In genomic region chr3:60104462-60105109, GRCm38 (mm10) we compare ENCODE assay signal across 30 mouse cellular contexts. TPM values are rescaled to one million over a fixed set of nuclear protein-coding genes. Genes with fewer than 3 reads are reported as not detected.
A peak's percentile ranks its signal among the peaks of the same experiment; 100 is the strongest.
DNase-seq lines count a peak whose midpoint lies in the region; ATAC-seq and TF ChIP-seq lines count a peak whose summit lies in the region.
"Had no signal": no experiment of that assay in that cellular context is flagged by ENCODE, and none has a peak within 500 bp of the region (broad histone marks: within the 10 kb centered on the region; RNA-seq: fewer than 3 reads in every experiment).

No protein-coding gene starts in this region.

- H3K4me1 ChIP-seq in liver, adult 2 months (ENCODE audit: control insufficient read depth, insufficient read depth, low read length): peaks cover 12% of the 10 kb centered on the region; the same call in 1 of the 2 replicates
- H3K4me1 ChIP-seq in intestine, embryonic 16.5 days (ENCODE audit: control insufficient read depth, insufficient read depth, low read length): no peaks in the 10 kb centered on the region
- H3K4me1 ChIP-seq: forebrain, embryonic 10.5 days; forebrain, embryonic 13.5 days; heart, embryonic 12.5 days; heart, embryonic 15.5 days; hindbrain, embryonic 10.5 days; hindbrain, embryonic 13.5 days had no signal

- ATAC-seq in intestine, embryonic 16.5 days: peak; percentile 81
- no peak for ATAC-seq in granulocyte monocyte progenitor cell, adult 5-6 weeks (replicated peaks; ENCODE audit: poor library complexity, severe bottlenecking)
- ATAC-seq: forebrain, embryonic 13.5 days; forebrain, postnatal 0 days; Patski had no signal

- 24% methylated on average over 2 of the region's 2 CpGs for WGBS in liver, adult 2 months
- 55% methylated on average over 2 of the region's 2 CpGs for WGBS in intestine, embryonic 16.5 days

- H3K27me3 ChIP-seq in liver, adult 2 months (ENCODE audit: control insufficient read depth, insufficient read depth, low read length): no peaks in the 10 kb centered on the region
- no peaks in the 10 kb centered on the region for H3K27me3 ChIP-seq in intestine, embryonic 16.5 days (replicated peaks; ENCODE audit: control insufficient read depth, insufficient read depth, low read length)
- H3K27me3 ChIP-seq: CH12.LX; forebrain, embryonic 13.5 days; heart, embryonic 12.5 days; heart, embryonic 15.5 days; hindbrain, embryonic 13.5 days; Patski had no signal

- H3K36me3 ChIP-seq in liver, adult 2 months (ENCODE audit: control insufficient read depth, insufficient read depth, low read length): no peaks in the 10 kb centered on the region
- H3K36me3 ChIP-seq in intestine, embryonic 16.5 days (ENCODE audit: control insufficient read depth, insufficient read depth, low read length): no peaks in the 10 kb centered on the region
- H3K36me3 ChIP-seq: forebrain, embryonic 10.5 days; G1E; heart, embryonic 12.5 days; heart, embryonic 15.5 days; hindbrain, embryonic 10.5 days; hindbrain, embryonic 13.5 days had no signal

- H3K4me3 ChIP-seq in liver, adult 2 months (ENCODE audit: insufficient read depth, low read depth, low read length): no peak overlapping the region
- H3K4me3 ChIP-seq in intestine, embryonic 16.5 days (ENCODE audit: low read length): no peak overlapping the region
- H3K4me3 ChIP-seq: forebrain, embryonic 10.5 days; forebrain, embryonic 13.5 days; gastrocnemius, adult 2 months; heart, embryonic 12.5 days; heart, embryonic 15.5 days; hindbrain, embryonic 10.5 days; hindbrain, embryonic 13.5 days had no signal

- DNase-seq in kidney, adult 9 months: peak; percentile 83
- DNase-seq in kidney, adult 11 months: no peak
- DNase-seq in liver, adult 2 months (ENCODE audit: extremely low read depth, low read depth, low spot score): peak; percentile 65
- DNase-seq in liver: no peak
- DNase-seq in thymus, postnatal 4 days: no peak
- DNase-seq: adrenal gland, postnatal 10 days; adrenal gland, postnatal 36 days; B cell, adult 2 months; cerebellum, adult 18-20 months; cerebellum, adult 9-10 months; cerebellum, postnatal 14 days; forebrain, postnatal 0 days; gastrocnemius, adult 2 months; gastrocnemius, postnatal 14 days; heart, adult 18-20 months; heart, postnatal 10 days; heart, postnatal 36 days had no signal

- no peaks in the 10 kb centered on the region for H3K9me3 ChIP-seq in intestine, embryonic 16.5 days (ENCODE audit: control insufficient read depth, low read length)
- H3K9me3 ChIP-seq: forebrain, embryonic 10.5 days; forebrain, embryonic 13.5 days; G1E; heart, embryonic 12.5 days; heart, embryonic 15.5 days; hindbrain, embryonic 10.5 days; hindbrain, embryonic 13.5 days had no signal

- no peak for TF ChIP-seq CTCF in liver, adult 2 months (IDR thresholded peaks at IDR 0.05; ENCODE audit: low read depth, low read length)

- no peak overlapping the region for H3K4me2 ChIP-seq in intestine, embryonic 16.5 days (ENCODE audit: low read depth, low read length)
- H3K4me2 ChIP-seq: forebrain, embryonic 13.5 days; heart, embryonic 12.5 days; heart, embryonic 15.5 days; hindbrain, embryonic 13.5 days had no signal

- H3K27ac ChIP-seq in liver, adult 2 months (replicated peaks; ENCODE audit: insufficient read depth, low read depth, low read length): no peak overlapping the region
- no peak overlapping the region for H3K27ac ChIP-seq in intestine, embryonic 16.5 days (ENCODE audit: low read length)
- H3K27ac ChIP-seq: forebrain, embryonic 10.5 days; forebrain, embryonic 13.5 days; gastrocnemius, adult 2 months; heart, embryonic 15.5 days; hindbrain, embryonic 10.5 days; hindbrain, embryonic 13.5 days had no signal

- no peaks in the 10 kb centered on the region for H3K79me2 ChIP-seq in liver, adult 2 months (ENCODE audit: control insufficient read depth, insufficient read depth, low read length)

- no peak overlapping the region for H3K9ac ChIP-seq in liver, adult 2 months (ENCODE audit: low read depth, low read length)
- H3K9ac ChIP-seq in intestine, embryonic 16.5 days (ENCODE audit: low read depth, low read length): no peak overlapping the region
- H3K9ac ChIP-seq: forebrain, embryonic 13.5 days; forebrain, postnatal 0 days; heart, embryonic 12.5 days; heart, embryonic 15.5 days; hindbrain, embryonic 13.5 days had no signal

- TF ChIP-seq POLR2A in liver, adult 2 months (IDR thresholded peaks at IDR 0.05; ENCODE audit: extremely low read depth, insufficient read depth, low read length): no peak

RNA-seq across cellular contexts. Expression of gene Sucnr1, which starts 22.9 kb away (rescaled TPM):
- total RNA-seq in liver, adult 2 months (2014; rRNA removed): 27.3 and 45.3 TPM in 2 replicates
- polyA plus RNA-seq in liver, adult 2 months (2012; rRNA removed): 27.1 and 28.0 TPM in 2 replicates
- polyA plus RNA-seq in intestine, embryonic 16.5 days (2015; fragmentation: Nextera tagmentation; extraction: Ambion mirVana): 0.47 and 0.70 TPM in 2 replicates
- not detected in 2 replicates for total RNA-seq in granulocyte monocyte progenitor cell, adult 5-6 weeks (2014; fragmentation: Nextera tagmentation)
- total RNA-seq in granulocyte monocyte progenitor cell, adult 5-6 weeks (2017): not detected in 2 replicates
- total RNA-seq: CH12.LX; forebrain, postnatal 0 days; G1E; gastrocnemius, adult 2 months; heart, postnatal 36 days had no signal
- polyA plus RNA-seq: embryonic facial prominence, embryonic 11.5 days; forebrain, embryonic 10.5 days; forebrain, embryonic 13.5 days; forebrain, postnatal 0 days; frontal cortex, adult 2 months; G1E; heart, embryonic 12.5 days; hindbrain, embryonic 13.5 days; Patski had no signal

Comparison
In these comparisons a context has a peak if more than half of its experiments do, and no peak if none do; other contexts are left out.
1. DNase-seq: peak in kidney, adult 9 months (single experiment) and liver, adult 2 months (single experiment); none in kidney, adult 11 months (single experiment), liver (single experiment) and thymus, postnatal 4 days (single experiment).
2. RNA of gene Sucnr1, which starts 22.9 kb away (total RNA-seq): 27.3 to 45.3 TPM in liver, adult 2 months; not detected in granulocyte monocyte progenitor cell, adult 5-6 weeks; every median in the first group is over 10 times any median in the second.